Mouse (Mus musculus) kidney, adult 2 months (tissue): ENCODE measurements at regions not wholly inside any gene's neighbourhood (a gene's known extent, or its start where the extent isn't known, plus 50 kb on each side); places are given as distances from the start of the nearest gene placed in this dataset.

Experiments used
- CTCF ChIP-seq: fragments of 200-500 bp; conservative IDR thresholded peaks from 2 replicates; pipeline ENCODE4 v1.5.1; 2011; ENCODE audit warnings: low read depth, mild to moderate bottlenecking, control low read depth, low read length, moderate library complexity, mixed read lengths; ENCODE audit not compliant: insufficient read depth, insufficient read length
- POLR2A ChIP-seq: fragments of 200-500 bp; IDR thresholded peaks from one replicate; pipeline ENCODE4 v1.6.1; 2011; ENCODE audit warnings: low read depth, low read length, control low read depth

GRCm38 (mm10) chr14:25155008-25155783, 303.8 kb upstream of the Zmiz1 start:
- TF ChIP-seq POLR2A, result no peak
- no peak for TF ChIP-seq CTCF
